Mouse (Mus musculus) testis, postnatal 10 days (tissue): ENCODE data around the gene Fabp2.

Experiments used
- DNase-seq: peaks from one replicate; pipeline ENCODE4 v3.0.0; 2021; ENCODE audit warnings: low spot score

Fabp2 gene

DNA sequence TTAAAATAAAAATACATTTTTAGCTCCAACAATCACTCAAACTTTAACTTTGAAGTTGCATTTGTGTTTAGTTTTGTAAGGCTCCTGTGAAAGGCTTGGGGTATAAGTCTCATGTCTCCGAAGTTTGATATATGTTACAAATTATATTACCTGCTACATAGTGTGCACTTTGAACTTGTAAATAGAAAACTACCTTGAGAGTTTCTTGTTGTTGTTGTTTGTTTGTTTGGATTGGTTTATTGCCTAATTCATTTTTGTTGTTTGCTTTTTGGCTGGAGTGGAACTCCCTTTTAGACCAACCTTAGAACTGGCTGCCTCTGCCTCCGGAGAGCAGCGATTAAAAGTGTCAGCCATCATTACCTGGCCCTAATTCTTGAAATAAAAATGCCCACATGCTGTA, at the start of gene Fabp2:
Gene Fabp2 (plus strand): TSS at position 301 of the 400 bp plus-strand sequence.
- DNase-seq, result no peak

DNA sequence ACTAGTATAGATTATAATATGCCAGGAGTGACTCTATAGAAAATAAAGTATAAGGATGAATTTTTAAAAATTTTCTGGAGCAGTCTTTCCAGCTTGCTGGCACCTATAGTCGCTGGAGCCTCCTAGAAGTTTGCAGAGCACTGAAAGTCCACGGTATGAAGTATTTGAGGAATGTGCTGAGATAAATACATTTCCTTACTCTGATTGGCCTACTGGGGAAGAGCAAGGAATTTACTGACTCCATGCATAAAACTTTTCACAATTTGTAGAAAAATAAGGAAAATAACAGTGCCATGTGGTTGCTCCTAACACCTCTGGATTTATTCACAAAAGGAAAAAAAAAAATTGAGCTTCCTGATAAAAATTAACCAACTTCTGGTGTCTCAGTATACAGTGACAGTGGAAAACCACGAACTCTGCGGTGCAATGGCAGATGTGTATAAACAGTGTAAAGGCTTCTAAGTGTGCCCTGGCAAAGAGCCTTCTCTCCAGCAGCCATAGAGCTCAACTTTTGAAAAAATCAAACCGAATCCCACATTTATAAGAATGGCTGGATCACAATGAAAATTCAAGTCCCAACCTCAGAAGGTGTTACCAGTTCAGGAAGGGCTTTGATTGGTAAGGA, 46.4 kb upstream of the Fabp2 start:
- DNase-seq, result no peak

DNA sequence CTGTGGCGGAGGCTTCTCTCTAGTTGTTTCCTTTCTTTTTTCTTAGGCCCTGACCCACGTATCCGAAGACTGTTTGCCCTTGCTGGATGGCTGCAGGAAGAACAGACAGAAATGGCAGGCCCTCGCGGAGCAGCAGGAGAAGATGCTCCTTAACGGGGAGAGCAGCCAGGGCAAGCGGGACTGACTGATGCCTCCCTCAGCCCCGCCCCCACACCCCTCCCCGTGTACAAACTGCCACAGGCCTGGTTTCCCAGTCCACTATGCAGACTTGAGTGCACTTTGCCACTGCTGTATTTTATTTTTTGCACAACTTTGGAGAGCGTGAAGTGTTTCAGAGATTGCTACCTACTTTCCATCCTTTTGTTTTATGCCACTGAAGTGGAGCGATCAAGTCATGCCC, 39.7 kb upstream of the Fabp2 start:
- no peak for DNase-seq

DNA sequence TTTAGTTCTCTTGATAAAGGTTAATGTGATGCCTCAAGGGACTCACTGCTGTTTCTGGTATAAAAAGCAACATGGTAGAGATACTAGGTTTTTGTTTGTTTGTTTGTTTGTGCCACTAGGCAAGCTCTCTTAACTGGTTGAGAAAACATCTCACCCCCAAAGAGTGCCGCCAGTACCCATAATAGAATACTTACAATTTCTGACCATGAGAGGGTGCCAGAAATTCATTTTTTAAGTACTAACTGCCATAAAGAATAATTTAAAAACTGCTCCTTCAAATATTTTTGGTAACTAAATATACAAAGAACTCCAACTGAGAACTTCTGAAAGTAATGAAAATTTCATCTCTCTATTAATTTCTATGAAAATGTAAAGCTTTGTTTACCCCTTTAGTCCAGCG, 35.0 kb upstream of the Fabp2 start:
- no peak for DNase-seq

DNA sequence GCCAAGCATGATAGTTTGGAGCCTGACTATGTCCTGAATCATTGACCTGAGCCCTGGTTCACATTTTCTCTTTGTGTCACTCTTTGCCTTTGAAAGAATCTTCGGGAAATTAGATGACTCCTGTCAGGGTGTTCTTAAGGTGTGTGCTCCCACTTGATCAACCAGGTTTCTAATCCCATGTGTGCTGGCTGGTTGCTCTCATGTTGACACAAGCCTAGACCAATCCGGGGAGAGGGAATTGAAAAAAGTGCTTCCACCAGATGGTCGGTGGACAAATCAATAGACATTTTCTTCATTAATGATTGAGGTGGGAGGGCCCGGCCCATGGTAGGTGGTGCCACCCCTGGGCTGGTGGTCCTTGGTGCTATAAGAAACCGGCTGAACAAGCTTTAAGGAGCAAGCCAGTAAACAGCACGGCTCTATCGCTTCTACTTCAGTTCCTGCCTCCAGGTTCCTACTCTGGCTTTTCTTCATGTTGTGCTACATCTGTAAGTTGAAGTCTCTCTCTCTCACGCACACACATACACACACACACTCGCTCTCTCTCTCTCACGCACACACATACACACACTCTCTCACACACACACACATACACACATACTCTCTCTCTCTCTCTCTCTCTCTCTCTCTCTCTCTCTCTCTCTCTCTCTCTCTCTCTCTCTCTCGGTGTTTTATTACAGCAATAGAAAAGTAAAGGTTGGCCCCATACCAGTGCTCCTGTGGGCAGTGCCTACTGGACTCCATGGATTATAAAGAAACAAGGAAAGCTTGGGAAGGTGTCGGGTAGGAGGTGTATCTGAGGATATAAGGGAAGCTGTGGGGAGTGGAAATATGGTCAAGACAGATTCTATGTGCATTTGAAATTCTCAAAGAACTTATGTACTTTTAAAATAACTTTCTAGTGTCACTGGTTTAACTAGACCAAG, 34.0 kb upstream of the Fabp2 start:
- no peak for DNase-seq

DNA sequence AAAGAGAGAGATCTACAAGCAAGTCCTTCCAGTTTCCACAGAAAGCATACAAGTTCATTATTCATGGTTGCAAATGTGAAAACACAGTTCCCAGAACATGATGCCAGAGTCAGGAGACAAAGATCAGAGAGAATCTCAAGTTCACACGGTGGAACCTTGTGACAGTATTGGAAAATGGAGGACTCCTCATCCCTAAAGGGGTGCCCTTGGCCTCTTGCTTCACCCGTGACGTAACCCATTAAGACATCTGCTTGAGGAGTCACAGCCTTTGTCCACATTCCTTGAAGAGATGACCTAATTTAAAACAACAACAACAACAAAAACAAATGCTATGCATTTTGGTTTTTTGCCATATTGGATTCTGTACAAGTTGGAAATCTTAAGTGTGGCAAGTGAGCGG, 29.8 kb upstream of the Fabp2 start:
- DNase-seq, result no peak

DNA sequence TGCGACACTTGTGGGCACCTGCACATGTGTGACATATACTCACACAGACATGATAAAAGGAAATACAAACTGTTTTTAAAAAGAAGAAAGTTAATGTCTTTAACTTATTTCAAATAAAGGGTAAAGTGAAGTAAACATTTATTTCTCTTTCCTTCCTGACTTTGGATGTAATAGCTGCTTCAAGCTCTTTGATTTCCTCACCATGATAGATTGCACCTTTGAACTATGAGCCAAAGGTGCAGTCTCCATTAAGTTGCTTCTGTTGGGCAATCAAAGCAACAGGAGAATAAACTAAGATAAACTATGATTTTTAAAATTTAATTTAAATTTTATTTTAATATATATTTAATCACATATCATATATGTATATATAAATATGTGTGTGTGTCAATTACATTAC, 26.6 kb upstream of the Fabp2 start:
- no peak for DNase-seq

DNA sequence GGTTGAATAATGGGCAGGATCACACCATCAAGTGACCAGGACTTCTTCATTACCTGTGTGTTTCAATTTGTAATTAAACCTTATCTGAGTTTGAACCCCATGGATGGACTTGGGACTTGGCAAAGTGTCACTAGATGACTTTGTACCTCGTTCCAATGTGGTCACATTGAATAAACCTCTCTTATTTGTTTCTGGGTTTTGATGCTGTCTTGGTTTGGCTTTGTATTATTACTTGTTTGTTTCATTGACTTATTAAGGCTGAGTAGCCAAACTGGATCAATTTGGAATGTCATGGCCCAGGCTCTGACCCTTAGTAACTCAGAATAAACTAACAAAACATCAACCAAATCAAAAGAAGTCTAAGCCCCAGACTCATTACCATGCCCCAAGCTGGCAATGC, 23.3 kb upstream of the Fabp2 start:
- no peak for DNase-seq

DNA sequence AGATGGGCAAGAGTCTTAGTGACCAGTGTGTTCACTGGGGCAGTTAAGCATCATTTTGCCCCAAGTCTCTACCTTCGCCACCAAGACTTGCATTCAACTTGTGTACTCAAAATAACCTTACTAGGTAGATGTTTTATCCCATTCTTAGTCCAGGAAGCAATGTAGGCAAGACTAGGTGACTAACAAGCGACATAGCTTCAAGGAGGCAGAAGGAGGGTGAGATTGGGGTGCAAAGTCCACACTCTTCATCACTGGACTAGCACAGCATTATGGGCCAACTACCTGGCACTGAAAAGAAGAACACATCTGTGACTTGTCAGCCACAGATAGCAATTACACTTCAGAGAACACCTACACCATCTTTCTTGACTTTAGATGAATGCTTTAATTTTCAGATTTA, 18.0 kb upstream of the Fabp2 start:
- DNase-seq, result no peak

DNA sequence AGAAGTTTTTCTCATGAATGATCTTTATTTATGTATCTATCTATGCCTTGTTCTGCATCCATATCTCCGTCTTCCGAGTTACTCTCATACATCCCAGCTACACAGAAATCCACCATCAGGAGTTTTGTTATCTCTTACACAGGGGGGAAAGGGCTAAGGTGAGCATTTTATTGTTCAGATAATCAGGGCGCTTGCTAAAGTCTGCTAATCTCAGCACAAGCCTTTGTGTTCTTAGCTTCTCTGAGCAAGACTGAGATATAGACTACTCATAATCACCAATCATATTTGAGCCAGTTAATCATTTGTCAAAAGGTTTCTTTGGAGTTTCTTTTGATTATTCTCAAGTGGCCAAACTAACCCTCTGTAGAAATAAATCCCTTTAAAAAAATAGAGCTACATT, 17.3 kb upstream of the Fabp2 start:
- DNase-seq, result no peak

DNA sequence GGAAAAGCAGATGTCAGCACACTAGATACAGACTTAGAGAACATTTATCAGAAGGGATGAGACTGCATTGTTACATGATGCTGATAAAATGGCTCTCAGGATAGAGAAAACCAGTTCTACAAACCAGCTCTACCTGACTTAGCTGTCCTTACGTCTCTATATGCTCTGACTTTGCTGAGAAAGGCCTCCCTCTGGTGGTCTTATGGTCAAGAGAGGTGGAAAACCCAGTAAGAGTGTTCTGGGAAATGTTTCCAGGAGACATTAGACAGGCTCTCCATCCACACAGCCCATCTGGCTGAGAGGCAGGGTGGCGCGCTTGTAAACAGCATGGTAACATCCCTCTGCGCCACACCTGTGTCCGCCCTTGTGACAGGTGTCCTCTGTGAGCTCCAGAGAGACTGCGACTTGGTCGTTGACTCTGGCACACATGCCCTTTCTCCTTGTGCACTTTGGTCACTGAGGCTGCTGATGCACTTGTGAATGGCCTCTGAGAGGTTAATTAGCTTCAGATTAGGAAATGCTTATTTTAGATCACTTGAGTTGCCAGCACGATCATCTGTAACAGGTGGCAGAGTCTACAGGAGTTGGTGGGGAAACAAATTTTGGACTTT, 16.1 kb upstream of the Fabp2 start:
- DNase-seq, result no peak

DNA sequence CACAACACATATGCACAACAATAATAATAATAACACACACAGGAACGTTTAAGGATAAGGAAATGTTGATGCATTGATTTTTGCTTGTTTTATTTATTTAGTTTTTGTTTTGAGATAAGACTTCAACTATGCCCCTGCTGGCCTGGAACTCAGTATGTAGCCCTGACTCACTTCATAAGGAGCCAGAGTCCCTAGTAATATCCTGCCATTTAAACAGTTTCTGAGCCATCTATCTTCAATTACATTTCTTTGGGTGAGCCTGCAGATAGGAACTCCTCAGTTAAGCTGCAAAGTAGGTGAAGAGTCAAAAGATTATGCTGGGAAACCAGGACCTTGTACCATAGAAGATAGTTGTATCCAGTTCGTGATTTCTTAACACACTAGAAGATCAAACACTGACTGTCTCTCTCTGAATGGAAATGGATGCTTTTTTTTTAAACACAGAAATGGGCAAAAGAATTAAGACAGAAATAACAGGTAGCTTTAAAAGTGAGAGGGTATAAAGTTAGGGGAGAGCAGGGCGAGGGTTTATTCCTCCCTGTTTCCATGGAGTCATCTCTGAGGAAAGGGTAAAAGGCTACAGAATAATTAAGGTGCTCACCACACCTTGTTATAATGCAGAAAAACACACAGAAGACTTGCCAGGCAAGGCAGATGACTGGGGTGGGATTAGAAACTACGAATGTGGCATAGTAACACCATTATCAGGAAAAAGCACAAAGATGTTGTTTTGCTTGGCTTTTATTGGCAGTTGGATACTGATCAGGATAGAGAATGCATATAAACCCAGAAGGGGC, 7.2 kb upstream of the Fabp2 start:
- no peak for DNase-seq

DNA sequence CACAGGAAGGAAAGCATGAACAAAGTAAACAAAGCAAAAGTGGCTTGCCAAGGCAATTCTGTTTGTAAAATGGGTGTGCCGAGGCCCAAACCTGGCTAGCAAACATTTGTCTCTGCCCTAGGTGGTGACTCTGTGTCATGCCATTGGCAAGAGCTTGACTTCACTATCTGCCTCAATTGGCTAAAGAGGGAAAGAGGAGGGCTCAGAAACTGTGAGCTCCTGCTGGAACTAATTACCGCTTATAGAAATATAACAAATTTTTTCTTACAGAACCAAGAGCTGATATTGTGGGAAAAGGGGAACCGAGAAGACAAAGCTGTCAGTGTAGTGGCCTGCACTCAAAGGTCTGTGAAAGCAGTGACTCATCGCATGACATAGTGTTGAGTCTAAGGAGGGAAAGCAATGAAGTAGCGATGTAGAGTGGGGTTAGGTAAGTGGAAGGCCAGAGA, 6.5 kb upstream of the Fabp2 start:
- no peak for DNase-seq

DNA sequence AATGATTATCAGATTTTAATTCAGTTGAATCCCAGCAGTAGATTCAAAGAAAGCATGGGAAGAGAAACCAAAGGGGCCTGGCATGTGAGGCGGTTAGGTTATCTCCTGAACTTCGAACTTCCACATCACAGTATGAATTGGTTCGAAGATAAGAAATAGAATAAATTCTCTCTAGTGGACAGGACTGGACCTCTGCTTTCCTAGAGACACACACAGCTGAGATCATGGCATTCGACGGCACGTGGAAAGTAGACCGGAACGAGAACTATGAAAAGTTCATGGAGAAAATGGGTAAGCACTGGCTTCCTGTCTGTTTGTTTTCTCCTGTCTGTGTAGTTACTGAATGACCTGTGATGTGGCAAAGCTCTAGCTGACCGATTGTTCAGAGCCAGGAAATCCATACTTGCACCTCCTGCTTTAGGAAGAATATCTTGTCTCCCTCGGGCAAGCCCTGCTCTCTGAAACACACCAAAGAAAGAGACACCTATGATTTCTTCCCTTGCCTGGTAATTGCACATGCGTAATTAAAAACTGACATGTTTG, 388 bp downstream of the Fabp2 start:
- DNase-seq, result no peak

DNA sequence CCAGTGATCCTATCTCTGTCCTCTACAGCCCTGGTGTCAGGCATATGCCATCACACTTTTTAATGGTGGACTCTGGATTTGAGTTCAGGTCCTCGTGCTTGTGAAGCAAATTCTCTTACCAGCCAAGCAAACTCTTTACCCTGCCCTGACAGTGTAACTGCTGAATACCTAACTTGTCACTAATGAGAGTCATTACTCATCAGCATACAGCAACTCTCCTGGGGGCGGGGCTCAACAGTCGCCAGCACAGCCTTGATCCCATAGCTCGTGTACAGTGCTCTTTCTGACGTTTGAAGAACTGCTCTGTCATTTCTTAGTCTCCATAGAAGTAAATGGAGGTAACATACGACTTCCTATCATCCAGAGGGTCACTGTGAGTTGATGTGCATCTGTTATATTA, 3.4 kb downstream of the Fabp2 start:
- DNase-seq, result no peak

DNA sequence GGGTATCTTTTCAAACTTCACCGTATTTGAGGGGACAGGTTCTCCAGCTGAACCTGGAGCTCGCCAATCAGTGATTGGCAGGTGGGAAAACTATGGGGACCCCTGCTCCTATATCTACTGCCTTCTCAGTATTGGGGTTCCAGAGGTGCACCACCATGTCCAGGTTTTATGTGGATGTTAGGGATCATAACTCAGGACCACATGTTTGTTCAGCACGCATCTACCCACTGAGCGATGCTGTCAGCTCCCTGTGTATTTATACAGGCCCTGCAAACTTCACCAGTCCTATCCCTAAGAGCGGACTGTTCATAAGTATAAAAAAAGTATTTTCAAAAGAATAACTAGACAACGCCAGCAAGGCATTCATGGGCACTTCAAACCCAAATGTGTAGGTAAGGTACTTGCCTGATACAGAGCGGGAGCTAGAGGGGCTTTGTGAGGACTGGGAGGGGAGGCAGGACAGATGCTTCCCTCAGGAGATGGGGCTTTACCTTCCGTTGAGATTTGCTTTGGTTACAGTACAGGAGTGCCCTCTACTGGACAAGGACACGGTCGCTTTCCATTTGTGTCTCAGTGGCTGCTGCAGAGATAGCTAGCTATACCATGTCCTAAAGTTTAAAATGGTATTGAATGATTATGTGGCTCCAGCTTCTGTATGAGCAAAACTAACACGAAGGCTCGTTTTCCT, 9.0 kb downstream of the Fabp2 start:
- DNase-seq, result peak; percentile 52

DNA sequence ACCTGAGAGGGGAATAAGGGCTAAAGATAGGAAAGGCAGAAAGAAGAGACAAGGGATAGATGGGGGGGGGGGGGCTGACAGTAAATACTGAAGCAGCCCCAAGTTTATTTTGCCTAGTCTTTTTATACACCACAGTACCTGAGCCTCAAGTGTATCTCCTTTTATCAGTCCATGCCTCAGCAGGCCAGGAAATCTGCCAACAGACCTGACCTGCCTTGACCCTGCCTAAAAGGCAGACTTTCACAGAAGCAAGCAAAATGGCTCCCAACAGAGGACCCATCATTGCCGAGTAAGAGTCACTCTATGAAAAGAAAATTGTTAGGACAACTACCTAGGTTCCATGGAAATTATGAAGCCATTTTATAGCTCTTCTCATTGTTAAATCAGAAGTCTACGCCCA, 13.0 kb downstream of the Fabp2 start:
- DNase-seq, result no peak

DNA sequence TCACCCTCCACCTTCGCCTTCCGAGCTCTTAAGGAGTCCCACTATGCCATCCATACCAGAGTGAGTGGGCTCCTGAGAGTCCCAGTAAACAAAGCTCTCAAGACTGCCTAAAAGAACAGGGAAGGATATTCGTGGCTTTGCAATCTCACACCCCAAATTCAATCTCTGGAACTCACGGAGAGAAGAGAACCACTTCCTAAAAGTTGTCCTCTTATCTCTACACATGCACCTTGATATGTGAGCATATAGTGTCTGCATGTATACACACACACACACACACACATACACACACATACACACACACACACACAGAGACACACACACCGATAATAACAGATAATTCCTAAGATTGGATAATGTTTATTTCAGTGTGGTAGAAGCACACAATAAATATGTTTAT, 20.6 kb downstream of the Fabp2 start:
- DNase-seq, result no peak

DNA sequence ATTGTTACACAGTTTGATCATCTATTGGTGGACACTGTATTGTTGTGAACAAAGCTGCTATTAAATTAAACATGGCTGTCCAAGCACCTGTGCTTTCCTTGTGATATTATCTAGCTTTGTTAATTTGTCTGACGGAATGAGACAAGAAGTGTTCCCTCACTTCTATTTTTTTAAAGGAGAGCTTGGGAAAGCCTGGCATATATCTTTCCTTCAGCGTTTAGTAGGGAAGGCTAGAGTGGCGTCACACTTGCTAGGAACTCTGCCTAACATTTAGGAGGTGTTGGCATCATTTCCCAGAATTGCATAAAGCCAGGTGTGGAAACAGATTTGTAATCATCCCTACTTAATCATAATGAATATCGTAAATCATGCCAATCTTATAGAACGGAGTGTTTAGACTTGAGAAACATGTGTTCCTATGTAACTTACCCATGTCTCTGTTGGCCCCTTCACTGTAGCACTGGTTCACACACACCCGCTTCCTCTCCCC, 21.4 kb downstream of the Fabp2 start:
- no peak for DNase-seq

DNA sequence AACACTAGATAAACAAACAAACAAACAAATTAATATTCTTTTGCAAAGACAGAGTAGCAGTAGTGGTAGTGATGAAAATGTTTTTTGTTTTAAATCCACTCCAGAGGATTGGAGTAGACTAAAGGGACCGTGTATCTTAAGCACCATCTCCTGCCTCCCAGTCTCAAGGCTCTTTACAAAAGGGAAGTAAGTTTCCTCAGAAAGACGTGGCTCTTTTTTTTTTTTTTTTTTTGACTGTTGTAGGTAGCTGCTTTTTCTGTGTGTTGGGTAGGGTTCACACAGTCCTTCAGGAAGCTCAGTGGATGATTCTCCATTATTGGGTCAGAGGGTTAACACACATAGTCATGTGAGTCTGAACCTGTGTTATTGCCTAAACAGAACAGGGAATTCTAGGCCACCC, 23.8 kb downstream of the Fabp2 start:
- no peak for DNase-seq

DNA sequence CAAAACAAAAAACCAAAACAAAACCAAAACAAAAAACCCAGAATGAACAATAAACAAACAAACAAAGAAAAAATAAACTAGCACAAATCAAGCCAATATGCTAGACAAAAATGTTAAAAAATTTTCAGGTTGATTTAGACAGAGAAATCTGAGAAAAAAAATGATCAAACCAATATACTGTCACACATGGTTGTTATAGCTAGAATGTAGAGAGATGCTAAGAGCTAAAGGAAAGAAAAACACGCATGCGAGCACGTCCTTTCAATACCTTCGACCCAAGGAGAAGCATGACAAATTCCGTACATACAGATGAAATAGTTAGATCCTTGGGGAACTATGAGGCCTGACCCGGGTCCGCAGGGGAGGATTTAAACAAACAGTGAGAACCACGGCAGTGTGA, 24.4 kb downstream of the Fabp2 start, which contains the start of gene Gm10959:
Gene Gm10959 (minus strand): TSS at position 101 of the 400 bp plus-strand sequence.
- no peak for DNase-seq
